ENCODE assay signal across 23 mouse cellular contexts in genomic region chr6:36605578-36606205, GRCm38 (mm10).
DNase-seq lines count a peak whose midpoint lies in the region; ATAC-seq and TF ChIP-seq lines count a peak whose summit lies in the region.
"Had no signal": no experiment of that assay in that cellular context is flagged by ENCODE, and none has a peak within 500 bp of the region (broad histone marks: within the 10 kb centered on the region; RNA-seq: fewer than 3 reads in every experiment).

No protein-coding gene starts in this region.

- TF ChIP-seq CTCF in brain, embryonic 14.5 days (IDR thresholded peaks at IDR 0.05; ENCODE audit: borderline replicate concordance, extremely low read depth, insufficient read depth, insufficient read length): no peak

- H3K4me1 ChIP-seq in heart, embryonic 11.5 days (ENCODE audit: control insufficient read depth, insufficient read depth, low read length): no peaks in the 10 kb centered on the region
- H3K4me1 ChIP-seq: neural tube, embryonic 15.5 days had no signal

- no peaks in the 10 kb centered on the region for H3K27me3 ChIP-seq in heart, embryonic 11.5 days (ENCODE audit: control insufficient read depth, insufficient read depth, low read length)
- H3K27me3 ChIP-seq: neural tube, embryonic 15.5 days had no signal

- no peak overlapping the region for H3K4me2 ChIP-seq in heart, embryonic 11.5 days
- H3K4me2 ChIP-seq: lung, embryonic 14.5 days; neural tube, embryonic 15.5 days had no signal

- no peak overlapping the region for H3K9ac ChIP-seq in heart, embryonic 11.5 days (ENCODE audit: low read depth, low read length)
- H3K9ac ChIP-seq: lung, embryonic 14.5 days; neural tube, embryonic 15.5 days had no signal

- no peak overlapping the region for H3K4me3 ChIP-seq in heart, embryonic 11.5 days (ENCODE audit: low read depth, low read length)
- H3K4me3 ChIP-seq: erythroblast, embryonic 14.5 days; midbrain, embryonic 10.5 days; neural tube, embryonic 15.5 days had no signal

- no peaks in the 10 kb centered on the region for H3K36me3 ChIP-seq in heart, embryonic 11.5 days (ENCODE audit: control insufficient read depth, insufficient read depth, low read length)
- H3K36me3 ChIP-seq: midbrain, embryonic 10.5 days; neural tube, embryonic 15.5 days had no signal

- peak; percentile 48 for ATAC-seq in frontal cortex, adult (ENCODE audit: low TSS enrichment)
- no peak for ATAC-seq in heart, embryonic 11.5 days (replicated peaks; ENCODE audit: insufficient number of reproducible peaks, low FRiP score, low TSS enrichment)
- no peak for ATAC-seq in granulocyte monocyte progenitor cell, adult 5-6 weeks (replicated peaks; ENCODE audit: poor library complexity, severe bottlenecking)
- ATAC-seq: activated CD4-positive, CD25-positive, alpha-beta regulatory T cell, adult 4 months; Patski had no signal

- 61% methylated on average over 4 of the region's 4 CpGs for WGBS in heart, embryonic 11.5 days (ENCODE audit: insufficient replicate concordance)

- no peaks in the 10 kb centered on the region for H3K9me3 ChIP-seq in heart, embryonic 11.5 days (replicated peaks; ENCODE audit: control insufficient read depth, low read length)
- H3K9me3 ChIP-seq: midbrain, embryonic 10.5 days; neural tube, embryonic 15.5 days had no signal

- no peak overlapping the region for H3K27ac ChIP-seq in heart, embryonic 11.5 days (ENCODE audit: low read depth, low read length)
- H3K27ac ChIP-seq: midbrain, embryonic 10.5 days; neural tube, embryonic 15.5 days had no signal

- no peak for TF ChIP-seq POLR2A in brain, embryonic 14.5 days (IDR thresholded peaks at IDR 0.05; ENCODE audit: borderline replicate concordance, extremely low read depth, insufficient read depth, insufficient read length, poor library complexity, severe bottlenecking)

- no peak for DNase-seq in frontal cortex, postnatal 25 days (ENCODE audit: low spot score in 2 of 2)
- DNase-seq in MN1 (ENCODE audit: low spot score): peak; percentile 45
- peak; percentile 86 for DNase-seq in brain, embryonic 14.5 days (ENCODE audit: low read depth)
- peak; percentile 64 to 66 for DNase-seq in layer of hippocampus, adult 8-10 months (ENCODE audit: low spot score in 2 of 2)
- no peak for DNase-seq in ovary, postnatal 10 days (ENCODE audit: low spot score)
- DNase-seq: adrenal gland, postnatal 36 days; B cell, adult 2 months; cerebellum, adult 9-10 months; gastrocnemius, postnatal 10 days; kidney, adult 8-10 months; kidney, postnatal 4 days; liver; lung, embryonic 14.5 days; lung, postnatal 4 days; thymus, postnatal 14 days had no signal

Comparison
In these comparisons a context has a peak if more than half of its experiments do, and no peak if none do; other contexts are left out.
1. DNase-seq: peak in MN1 (single experiment), brain, embryonic 14.5 days (single experiment) and layer of hippocampus, adult 8-10 months (2 of 2); none in frontal cortex, postnatal 25 days (0 of 2) and ovary, postnatal 10 days (single experiment).